Mouse (Mus musculus): ENCODE results near the gene Casq2. TPM values are rescaled to one million over a fixed set of nuclear protein-coding genes. Genes with fewer than 3 reads are reported as not detected.

Casq2 gene
- polyA plus RNA-seq, 1 experiment from 2014 or later: 5.6 TPM

- H3K27ac ChIP-seq: no peak overlapping the region
- H3K4me1 ChIP-seq: peaks cover 11% of the 10 kb centered on the region
- WGBS: 86% methylated on average over 3 of the region's 3 CpGs
- no peak for DNase-seq (ENCODE audit: low spot score)
- no peak overlapping the region for H3K4me3 ChIP-seq
- H3K9me3 ChIP-seq: no peaks in the 10 kb centered on the region
- no peaks in the 10 kb centered on the region for H3K27me3 ChIP-seq (ENCODE audit: insufficient read depth, poor library complexity, severe bottlenecking)
- H3K36me3 ChIP-seq: no peaks in the 10 kb centered on the region
Measured at GRCm38 (mm10) chr3:102094841-102095240, 8.6 kb downstream of the Casq2 start.

DNA sequence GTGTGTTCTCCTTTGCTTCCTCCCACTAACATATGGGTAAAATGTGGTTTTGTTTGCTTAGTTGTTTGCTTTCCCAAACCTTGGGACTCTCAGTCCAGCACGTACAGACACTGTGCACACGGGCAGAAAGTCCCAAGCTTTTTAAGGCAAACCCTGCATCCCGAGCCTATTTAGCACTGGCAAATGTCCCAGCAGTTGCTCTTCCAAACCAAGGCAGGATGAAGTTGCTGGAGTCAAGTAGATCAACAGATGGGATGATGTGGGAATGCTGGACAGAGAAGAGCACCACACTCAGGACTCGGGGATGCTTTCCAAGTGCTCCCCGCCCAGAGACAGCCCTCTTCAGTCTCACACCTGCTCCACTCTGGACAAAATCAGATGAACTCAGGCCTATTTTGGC lies 9.2 kb downstream of the Casq2 start:
- H3K36me3 ChIP-seq: no peaks in the 10 kb centered on the region
- H3K4me1 ChIP-seq: peaks cover 17% of the 10 kb centered on the region
- 73% methylated on average over 5 of the region's 5 CpGs for WGBS
- no peaks in the 10 kb centered on the region for H3K9me3 ChIP-seq
- no peak overlapping the region for H3K27ac ChIP-seq
- no peaks in the 10 kb centered on the region for H3K27me3 ChIP-seq (ENCODE audit: insufficient read depth, poor library complexity, severe bottlenecking)
- DNase-seq (ENCODE audit: low spot score): no peak
- no peak overlapping the region for H3K4me3 ChIP-seq

- no peaks in the 10 kb centered on the region for H3K27me3 ChIP-seq (ENCODE audit: insufficient read depth, poor library complexity, severe bottlenecking)
- H3K4me3 ChIP-seq: no peak overlapping the region
- no peaks in the 10 kb centered on the region for H3K9me3 ChIP-seq
- no peak overlapping the region for H3K27ac ChIP-seq
- WGBS: 84% methylated on average over 8 of the region's 8 CpGs
- H3K4me1 ChIP-seq: peaks cover 17% of the 10 kb centered on the region
- H3K36me3 ChIP-seq: no peaks in the 10 kb centered on the region
- no peak for DNase-seq (ENCODE audit: low spot score)
Measured at GRCm38 (mm10) chr3:102096366-102096765, 10.2 kb downstream of the Casq2 start.

DNA sequence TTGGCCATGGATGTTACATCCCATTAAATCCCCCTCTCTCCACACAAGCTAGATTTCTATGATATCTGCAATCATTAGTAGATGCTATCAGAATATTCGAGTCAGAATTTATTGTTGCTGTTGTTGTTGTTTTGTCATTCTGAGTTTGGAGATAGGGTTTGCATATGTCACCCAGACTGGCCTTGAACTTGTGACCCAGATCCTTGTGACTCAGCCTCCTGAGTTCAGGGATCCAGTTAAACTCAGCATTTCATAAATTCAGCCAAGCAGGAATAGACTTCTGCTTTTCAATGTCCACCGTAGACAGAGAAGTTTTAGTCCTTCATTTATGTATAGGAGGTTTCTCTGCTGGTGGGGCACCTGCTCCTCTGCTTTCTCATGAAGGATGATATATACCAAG lies 10.8 kb downstream of the Casq2 start:
- no peaks in the 10 kb centered on the region for H3K27me3 ChIP-seq (ENCODE audit: insufficient read depth, poor library complexity, severe bottlenecking)
- no peaks in the 10 kb centered on the region for H3K9me3 ChIP-seq
- peaks cover 17% of the 10 kb centered on the region for H3K4me1 ChIP-seq
- H3K27ac ChIP-seq: no peak overlapping the region
- no peaks in the 10 kb centered on the region for H3K36me3 ChIP-seq
- no peak for DNase-seq (ENCODE audit: low spot score)
- whole genome bisulfite sequencing: 74% methylated on average over 2 of the region's 2 CpGs
- no peak overlapping the region for H3K4me3 ChIP-seq

DNA sequence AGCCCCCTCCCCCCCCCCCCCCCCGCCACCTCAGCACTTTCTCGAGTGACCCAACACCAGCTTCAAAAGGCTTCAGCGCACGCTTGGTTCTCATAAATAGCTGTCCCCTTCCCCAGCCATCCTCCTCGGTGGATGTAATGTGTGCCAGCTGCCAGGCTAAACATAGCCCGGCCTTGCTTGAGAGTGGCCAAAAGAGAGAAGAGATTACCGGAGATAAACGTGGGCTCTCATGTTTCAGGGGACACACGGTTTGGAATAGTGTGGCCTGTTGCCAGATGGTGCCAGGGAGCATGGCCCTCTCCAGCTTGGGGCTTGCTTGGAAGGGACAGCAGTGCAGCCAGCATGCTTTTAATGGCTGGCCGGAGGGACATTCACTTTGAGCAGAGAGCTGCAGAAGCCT lies 13.0 kb downstream of the Casq2 start:
- Histone ChIP-seq H3K9me3 (no peaks in the 10 kb centered on the region), H3K27me3 (ENCODE audit: insufficient read depth, poor library complexity, severe bottlenecking) (no peaks in the 10 kb centered on the region), H3K4me3 (no peak overlapping the region), H3K36me3 (no peaks in the 10 kb centered on the region), H3K27ac (peak overlapping the region; percentile 76), H3K4me1 (peaks cover 17% of the 10 kb centered on the region)
- no peak for DNase-seq (ENCODE audit: low spot score)
- WGBS: 35% methylated on average over 9 of the region's 10 CpGs

- Histone ChIP-seq H3K36me3 (no peaks in the 10 kb centered on the region), H3K4me3 (no peak overlapping the region), H3K9me3 (no peaks in the 10 kb centered on the region), H3K27ac (peak overlapping the region; percentile 76), H3K4me1 (peaks cover 17% of the 10 kb centered on the region), H3K27me3 (ENCODE audit: insufficient read depth, poor library complexity, severe bottlenecking) (no peaks in the 10 kb centered on the region)
- DNase-seq (ENCODE audit: low spot score): no peak
- WGBS: 73% methylated on average over 3 of the region's 3 CpGs
Measured at GRCm38 (mm10) chr3:102099793-102100192, 13.6 kb downstream of the Casq2 start.

DNA sequence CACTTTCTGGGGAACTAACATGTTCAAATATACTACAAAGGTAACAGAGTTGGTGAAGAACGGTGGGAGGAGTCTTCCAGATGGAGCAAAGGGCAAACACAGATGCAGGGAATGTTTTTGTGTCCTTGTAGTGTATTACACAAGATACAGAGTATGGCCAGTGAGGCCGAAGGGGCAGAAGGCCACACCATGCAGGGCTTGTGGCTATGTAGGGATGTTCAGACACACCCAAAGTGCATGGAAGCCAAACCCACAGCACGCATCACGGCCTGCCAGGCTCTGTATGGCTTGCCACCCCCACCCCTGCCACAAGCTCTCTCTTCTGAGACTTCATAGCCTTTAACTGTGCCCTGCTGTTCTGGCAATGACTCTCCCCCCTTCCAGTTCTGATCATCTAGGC lies 15.2 kb downstream of the Casq2 start:
- whole genome bisulfite sequencing: 89% methylated on average over 4 of the region's 4 CpGs
- Histone ChIP-seq H3K27me3 (ENCODE audit: insufficient read depth, poor library complexity, severe bottlenecking) (no peaks in the 10 kb centered on the region), H3K4me1 (peaks cover 17% of the 10 kb centered on the region)

GRCm38 (mm10) chr3:102103811-102104565 lies 17.8 kb downstream of the Casq2 start:
- peaks cover 15% of the 10 kb centered on the region for H3K4me1 ChIP-seq
- H3K36me3 ChIP-seq: no peaks in the 10 kb centered on the region
- H3K9me3 ChIP-seq: no peaks in the 10 kb centered on the region
- no peak for DNase-seq (ENCODE audit: low spot score)
- no peaks in the 10 kb centered on the region for H3K27me3 ChIP-seq (ENCODE audit: insufficient read depth, poor library complexity, severe bottlenecking)
- no peak overlapping the region for H3K4me3 ChIP-seq
- 79% methylated on average over 9 of the region's 9 CpGs for WGBS
- no peak overlapping the region for H3K27ac ChIP-seq

More for the DNA sequence above, 15.2 kb downstream of the Casq2 start:
- Histone ChIP-seq H3K4me3 (no peak overlapping the region), H3K36me3 (no peaks in the 10 kb centered on the region), H3K27ac (0 out of 2 replicates have a peak overlapping the region, but pooled peaks have one; percentile 12), H3K9me3 (no peaks in the 10 kb centered on the region)
- no peak for DNase-seq (ENCODE audit: low spot score)

DNA sequence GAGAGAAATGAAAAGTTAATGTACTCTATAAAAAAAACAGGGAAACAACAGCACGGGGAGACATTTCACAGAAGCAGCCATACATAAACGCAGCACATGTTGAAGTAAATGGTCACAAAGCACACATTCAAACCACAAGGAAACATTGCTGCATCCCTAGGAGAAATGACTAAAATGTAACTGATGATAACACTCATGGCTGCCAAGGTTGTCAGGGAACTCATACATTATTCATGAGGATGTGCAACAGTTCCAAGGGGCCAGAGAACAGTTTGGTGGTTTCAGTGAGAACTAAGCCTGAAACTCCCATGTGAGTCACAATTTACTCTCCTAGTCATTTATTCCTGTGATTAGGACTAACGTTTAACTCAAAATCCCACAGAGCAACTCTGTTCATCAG lies 22.0 kb downstream of the Casq2 start:
- H3K4me1 ChIP-seq: peaks cover 11% of the 10 kb centered on the region
- WGBS: 83% methylated on average over 3 of the region's 3 CpGs

GRCm38 (mm10) chr3:102111979-102112599 lies 25.9 kb downstream of the Casq2 start:
- Histone ChIP-seq H3K9me3 (no peaks in the 10 kb centered on the region), H3K4me1 (peaks cover 11% of the 10 kb centered on the region), H3K27me3 (ENCODE audit: insufficient read depth, poor library complexity, severe bottlenecking) (no peaks in the 10 kb centered on the region), H3K4me3 (no peak overlapping the region), H3K27ac (peak overlapping the region; percentile 63), H3K36me3 (no peaks in the 10 kb centered on the region)
- DNase-seq (ENCODE audit: low spot score): no peak
- WGBS: 61% methylated on average over 7 of the region's 7 CpGs

More for the DNA sequence above, 22.0 kb downstream of the Casq2 start:
- H3K27ac ChIP-seq: no peak overlapping the region
- no peak overlapping the region for H3K4me3 ChIP-seq
- H3K27me3 ChIP-seq (ENCODE audit: insufficient read depth, poor library complexity, severe bottlenecking): no peaks in the 10 kb centered on the region
- H3K36me3 ChIP-seq: no peaks in the 10 kb centered on the region
- no peaks in the 10 kb centered on the region for H3K9me3 ChIP-seq
- no peak for DNase-seq (ENCODE audit: low spot score)

DNA sequence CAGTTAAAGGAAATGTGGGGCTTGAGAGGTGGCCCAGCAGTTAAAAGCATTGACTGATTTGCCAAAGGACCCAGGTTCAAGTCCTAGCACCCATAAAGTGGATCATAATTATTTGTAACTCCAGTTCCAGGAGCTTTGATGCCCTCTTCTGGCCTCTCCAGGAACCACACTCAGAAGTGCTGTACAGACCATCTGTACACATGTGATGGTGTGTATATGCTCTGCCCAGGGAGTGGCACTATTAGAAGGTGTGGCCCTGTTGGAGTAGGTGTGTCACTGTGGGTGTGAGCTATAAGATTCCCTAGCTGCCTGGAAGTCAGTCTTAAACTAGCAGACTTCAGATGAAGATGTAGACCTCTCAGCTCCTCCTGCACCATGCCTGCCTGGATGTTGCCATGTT lies 34.7 kb downstream of the Casq2 start:
- H3K27ac ChIP-seq: no peak overlapping the region
- H3K36me3 ChIP-seq: no peaks in the 10 kb centered on the region
- no peaks in the 10 kb centered on the region for H3K27me3 ChIP-seq (ENCODE audit: insufficient read depth, poor library complexity, severe bottlenecking)
- no peaks in the 10 kb centered on the region for H3K9me3 ChIP-seq
- no peak for DNase-seq (ENCODE audit: low spot score)
- H3K4me3 ChIP-seq: no peak overlapping the region
- H3K4me1 ChIP-seq: peaks cover 3% of the 10 kb centered on the region; the same call in 1 of the 2 replicates

- no peak overlapping the region for H3K27ac ChIP-seq
- H3K4me3 ChIP-seq: no peak overlapping the region
- no peaks in the 10 kb centered on the region for H3K9me3 ChIP-seq
- peaks cover 3% of the 10 kb centered on the region; the same call in 1 of the 2 replicates for H3K4me1 ChIP-seq
- H3K36me3 ChIP-seq: no peaks in the 10 kb centered on the region
- DNase-seq (ENCODE audit: low spot score): no peak
- H3K27me3 ChIP-seq (ENCODE audit: insufficient read depth, poor library complexity, severe bottlenecking): no peaks in the 10 kb centered on the region
- 72% methylated on average over 7 of the region's 7 CpGs for WGBS
Measured at GRCm38 (mm10) chr3:102122046-102122445, 35.8 kb downstream of the Casq2 start.

DNA sequence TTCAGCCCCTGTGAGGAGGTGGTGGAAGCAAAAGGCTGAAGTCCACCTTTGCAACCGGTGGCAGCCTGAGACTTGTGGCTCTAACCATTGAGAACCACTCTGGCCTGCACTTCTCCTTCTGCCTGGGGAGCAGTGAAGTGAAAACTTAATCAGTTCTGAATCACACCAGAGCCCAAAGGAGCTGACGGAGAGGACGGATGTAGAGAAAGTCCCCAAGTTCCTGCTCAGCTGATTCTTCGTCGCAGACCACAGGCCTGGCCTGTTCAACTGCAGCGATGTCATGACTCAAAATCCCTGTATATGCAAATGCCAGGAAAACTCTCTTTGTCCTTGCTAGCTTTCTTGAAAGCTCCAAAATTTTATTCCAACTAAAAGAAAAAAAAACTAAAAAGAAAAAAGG lies 37.4 kb downstream of the Casq2 start:
- Histone ChIP-seq H3K27ac (no peak overlapping the region), H3K27me3 (ENCODE audit: insufficient read depth, poor library complexity, severe bottlenecking) (no peaks in the 10 kb centered on the region), H3K36me3 (no peaks in the 10 kb centered on the region), H3K4me3 (no peak overlapping the region), H3K9me3 (no peaks in the 10 kb centered on the region), H3K4me1 (peaks cover 3% of the 10 kb centered on the region; the same call in 1 of the 2 replicates)
- 65% methylated on average over 6 of the region's 6 CpGs for WGBS
- DNase-seq (ENCODE audit: low spot score): no peak

Data from heart, embryonic 10.5 days (tissue).